Mouse (Mus musculus): ENCODE measurements at regions not wholly inside any gene's neighbourhood (a gene's known extent, or its start where the extent isn't known, plus 50 kb on each side); places are given as distances from the start of the nearest gene placed in this dataset.

GRCm38 (mm10) chr3:54597326-54598274 lies 95.0 kb upstream of the Supt20 start:
- in situ Hi-C loops (cut with MboI, MseI): no loop called here

GRCm38 (mm10) chr3:54598296-54598695 lies 94.3 kb upstream of the Supt20 start:
- in situ Hi-C loops (cut with MboI, MseI): no loop called here

DNA sequence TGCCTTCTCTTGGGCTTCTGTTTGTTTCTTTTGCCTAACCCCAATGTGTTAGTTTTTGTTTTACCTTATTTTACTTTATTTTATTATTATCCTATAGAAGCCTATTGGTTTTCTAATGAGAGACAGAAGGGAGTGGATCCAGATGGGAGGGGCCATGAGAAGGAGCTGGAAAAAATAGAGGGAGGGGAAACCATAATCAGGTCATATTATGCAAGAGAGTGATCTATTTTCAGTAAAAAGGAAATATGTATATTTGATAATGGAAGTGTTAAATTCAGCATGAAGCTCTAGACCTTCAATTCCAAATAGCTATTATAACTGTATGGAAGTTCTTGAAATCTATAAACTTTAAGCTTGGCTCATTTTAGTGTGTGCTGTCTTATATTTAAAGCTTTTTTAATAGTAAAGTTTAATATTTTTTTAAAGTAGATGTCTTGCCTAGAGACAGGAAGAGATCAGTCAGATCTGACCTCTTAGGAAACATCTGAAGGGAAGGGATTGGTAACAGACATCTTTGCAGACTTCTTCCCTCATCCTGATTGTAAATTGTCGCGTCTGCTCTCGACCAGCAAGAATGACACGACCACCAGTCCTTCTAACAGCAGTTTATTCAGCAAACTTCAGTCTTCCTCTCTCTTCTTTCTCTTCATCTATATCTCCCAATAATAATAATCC lies 87.8 kb upstream of the Supt20 start:
- in situ Hi-C loops (cut with MboI, MseI): loop anchor here (25.0 kb wide), 1 partner anchor 643 kb away; no protein-coding TSS in a partner anchor

DNA sequence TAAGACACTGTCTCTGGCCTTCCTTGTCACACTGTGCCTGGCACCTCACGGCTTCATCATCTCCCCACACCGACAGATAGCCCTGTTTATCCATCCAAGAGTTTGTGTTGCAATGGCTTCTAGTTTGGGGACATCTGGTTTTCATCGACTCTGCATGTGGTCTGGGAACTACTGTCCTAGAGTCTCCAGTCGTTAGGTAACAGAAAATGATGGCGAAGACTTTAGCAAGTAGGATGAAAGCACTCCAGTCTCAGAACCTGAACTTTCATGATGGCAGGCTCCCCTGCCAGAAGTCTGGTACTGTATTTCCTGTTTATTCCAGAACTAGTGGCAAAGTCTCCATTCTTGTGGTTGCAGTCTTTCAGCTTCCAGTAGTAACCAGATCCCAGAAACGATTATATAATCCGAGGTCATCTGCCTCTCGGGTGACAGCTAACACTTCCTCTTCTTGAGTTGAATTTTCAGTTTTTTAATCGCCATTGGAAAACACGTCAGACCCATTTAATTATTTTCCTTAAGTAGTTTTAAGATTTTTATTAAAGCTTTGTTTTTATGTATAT lies 81.1 kb upstream of the Supt20 start:
- in situ Hi-C loops (cut with MboI, MseI): loop anchor here (25.0 kb wide), 1 partner anchor 649 kb away; no protein-coding TSS in a partner anchor

DNA sequence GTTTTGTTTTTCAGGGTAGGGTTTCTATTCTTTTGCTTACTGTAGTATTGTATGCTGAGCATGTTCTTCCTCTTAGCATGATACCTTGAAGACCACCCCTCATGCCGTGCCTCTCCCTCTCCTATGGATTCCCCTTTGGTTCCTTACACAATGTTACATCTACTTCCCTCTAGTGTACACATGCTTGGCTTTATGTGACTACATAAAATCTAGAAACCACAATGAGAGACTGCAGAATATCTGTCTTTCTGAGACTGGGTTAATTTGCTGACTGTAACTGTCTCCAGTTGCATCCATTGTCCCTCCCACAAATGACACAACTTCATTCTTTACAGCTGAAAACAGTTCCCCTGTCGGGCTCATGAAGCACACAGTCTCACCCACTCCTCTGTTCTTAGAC lies 78.8 kb upstream of the Supt20 start:
- in situ Hi-C loops (cut with MboI, MseI): loop anchor here (25.0 kb wide), 1 partner anchor 652 kb away; no protein-coding TSS in a partner anchor

DNA sequence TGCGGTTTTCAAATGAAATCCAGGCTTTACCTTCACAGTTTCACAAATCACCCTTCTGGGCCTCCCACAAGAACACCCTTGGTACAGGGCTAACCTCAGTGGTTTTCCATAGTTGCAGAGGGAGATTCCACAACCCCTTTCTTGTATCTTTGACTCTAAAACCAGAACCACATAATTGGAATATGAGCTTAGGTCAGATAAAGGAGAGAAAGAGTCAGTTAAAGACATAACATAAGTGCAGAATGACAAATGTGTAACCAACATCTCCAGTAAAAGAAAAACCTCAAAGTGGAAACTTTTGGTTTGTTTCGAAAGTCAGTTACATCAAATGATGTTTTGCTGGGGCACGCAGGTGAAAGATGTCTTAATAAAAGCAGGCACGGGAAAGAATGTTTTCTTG lies 75.3 kb upstream of the Supt20 start:
- in situ Hi-C loops (cut with MboI, MseI): loop anchor here (25.0 kb wide), 1 partner anchor 655 kb away; no protein-coding TSS in a partner anchor

DNA sequence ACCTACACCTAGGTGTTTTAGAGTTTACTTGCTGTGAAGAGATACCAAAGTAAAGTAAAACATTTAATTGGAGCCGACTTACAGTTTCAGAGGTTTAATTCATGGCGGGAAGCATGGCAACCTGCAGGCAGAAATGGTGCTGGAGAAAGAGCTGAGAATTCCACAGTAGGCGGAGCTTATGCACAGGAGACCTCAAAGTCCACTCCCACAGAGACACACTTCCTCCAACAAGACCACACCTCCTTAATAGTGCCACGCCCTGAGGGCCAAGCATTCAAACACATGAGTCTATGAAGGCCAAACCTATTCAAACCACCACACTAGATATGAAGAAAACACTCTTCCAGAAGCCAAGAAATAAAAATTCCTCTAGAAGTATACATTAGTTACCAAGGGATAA lies 74.3 kb upstream of the Supt20 start:
- in situ Hi-C loops (cut with MboI, MseI): loop anchor here (25.0 kb wide), 1 partner anchor 656 kb away; no protein-coding TSS in a partner anchor

DNA sequence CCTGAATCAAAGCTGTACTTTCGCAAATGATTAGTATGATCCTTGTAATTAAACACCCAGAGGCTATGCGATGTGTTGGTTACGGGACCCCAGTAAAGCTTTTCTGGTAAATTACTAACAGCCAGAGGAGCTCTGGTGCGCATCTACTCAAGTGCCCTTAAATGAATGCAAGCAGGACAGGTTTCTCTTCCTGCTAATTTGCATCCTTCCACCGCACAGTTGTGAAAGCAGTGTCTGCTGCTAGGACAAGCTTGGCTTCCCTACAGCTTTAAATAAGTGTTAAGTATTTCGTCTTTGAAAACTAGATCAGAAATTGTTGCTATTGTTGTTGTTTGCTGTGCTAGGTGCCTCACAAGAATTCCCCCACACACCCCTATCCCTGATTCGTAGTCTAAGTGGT lies 62.4 kb upstream of the Supt20 start:
- in situ Hi-C loops (cut with MboI, MseI): loop anchor here (10.0 kb wide), 1 partner anchor 1535 kb away; no protein-coding TSS in a partner anchor

DNA sequence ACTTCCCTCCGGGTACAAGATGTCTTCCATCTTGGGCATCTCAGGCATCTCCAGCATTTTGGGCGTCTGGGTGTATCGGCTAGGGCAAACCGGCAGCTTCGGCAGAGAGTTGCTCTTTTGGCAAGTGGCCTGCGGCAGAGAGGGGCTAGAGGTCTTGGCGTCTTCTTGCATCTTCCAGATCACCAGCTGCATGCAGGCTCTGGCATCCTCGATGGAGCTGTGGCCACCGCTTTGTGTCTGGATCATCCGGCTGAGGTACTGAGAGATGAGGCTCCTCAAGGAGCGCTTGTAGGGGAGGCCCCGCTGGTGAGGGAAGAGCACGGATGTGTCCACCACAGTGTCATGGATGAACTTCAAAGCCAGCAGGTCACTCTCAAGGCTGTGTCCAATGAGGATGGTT lies 59.9 kb upstream of the Supt20 start:
- in situ Hi-C loops (cut with MboI, MseI): loop anchor here (10.0 kb wide), 1 partner anchor 1538 kb away; no protein-coding TSS in a partner anchor

DNA sequence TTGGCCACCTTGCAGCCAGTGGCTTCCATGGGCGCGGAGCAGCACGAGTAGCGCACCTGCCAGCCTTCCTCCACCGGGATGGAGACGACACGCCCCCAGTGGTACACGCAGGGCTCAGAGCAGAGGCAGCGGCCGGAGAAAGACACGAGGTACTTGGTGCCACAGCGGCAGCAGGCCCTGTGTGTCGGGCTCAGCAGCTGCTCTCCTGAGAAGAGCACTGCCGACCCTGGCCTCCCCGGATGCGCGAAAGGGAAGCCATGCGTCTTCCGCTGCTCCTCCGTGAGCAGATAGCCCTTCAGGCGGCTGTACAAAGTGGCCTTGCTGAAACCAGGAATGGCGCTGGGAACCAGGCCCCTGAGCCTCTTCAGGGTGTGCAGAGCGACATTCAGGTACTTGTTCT lies 59.2 kb upstream of the Supt20 start:
- in situ Hi-C loops (cut with MboI, MseI): loop anchor here (10.0 kb wide), 1 partner anchor 1539 kb away; no protein-coding TSS in a partner anchor

GRCm38 (mm10) chr3:54634456-54634855 lies 58.2 kb upstream of the Supt20 start:
- in situ Hi-C loops (cut with MboI, MseI): loop anchor here (10.0 kb wide), 1 partner anchor 1540 kb away; no protein-coding TSS in a partner anchor
